Mouse (Mus musculus) liver, embryonic 12.5 days (tissue): ENCODE results near the gene H2afy2. TPM values are rescaled to one million over a fixed set of nuclear protein-coding genes. Genes with fewer than 3 reads are reported as not detected.

Experiments
- ATAC-seq: fragments of 200-750 bp; cut with Nextera tagmentation; 2 replicates; pipeline ENCODE4 v1.8.0; 2017; ENCODE audit warnings: moderate number of reproducible peaks, mild to moderate bottlenecking, moderate library complexity
- H3K27ac ChIP-seq: fragments of 300-500 bp; sonication (generic); 2 replicates; pipeline ENCODE4 v1.5.1; 2016; ENCODE audit warnings: mild to moderate bottlenecking
- H3K27me3 ChIP-seq: fragments of 300-500 bp; sonication (generic); replicated peaks from 2 replicates; pipeline ENCODE4 v1.6.1; 2016; ENCODE audit warnings: mild to moderate bottlenecking, moderate library complexity
- H3K36me3 ChIP-seq: fragments of 300-500 bp; sonication (generic); 2 replicates; pipeline ENCODE4 v1.6.1; 2016; ENCODE audit warnings: mild to moderate bottlenecking, moderate library complexity
- H3K4me1 ChIP-seq: fragments of 300-500 bp; sonication (generic); 2 replicates; pipeline ENCODE4 v1.6.1; 2016
- H3K4me2 ChIP-seq: fragments of 300-500 bp; sonication (generic); 2 replicates; pipeline ENCODE4 v1.6.1; 2016; ENCODE audit warnings: mild to moderate bottlenecking, moderate library complexity
- H3K4me3 ChIP-seq: fragments of 300-500 bp; sonication (generic); 2 replicates; pipeline ENCODE4 v1.5.1; 2016; ENCODE audit warnings: mild to moderate bottlenecking, moderate library complexity
- H3K9ac ChIP-seq: fragments of 300-500 bp; sonication (generic); 2 replicates; pipeline ENCODE4 v1.6.1; 2016; ENCODE audit warnings: mild to moderate bottlenecking, moderate library complexity
- H3K9me3 ChIP-seq: fragments of 300-500 bp; sonication (generic); replicated peaks from 2 replicates; pipeline ENCODE4 v1.6.1; 2016; ENCODE audit warnings: mild to moderate bottlenecking, moderate library complexity
- WGBS: fragments of 180-500 bp; shearing (Covaris S2); methylation state at CpG from one replicate; pipeline ENCODE4 v1.1.7; 2016; ENCODE audit not compliant: insufficient replicate concordance; 5-methylcytosine and 5-hydroxymethylcytosine counted together
- microRNA-seq: library from miRNA; unstranded; fragments of <30 nt; microRNA quantifications from one replicate; pipeline ENCODE4, GENCODE M21; 2017
- polyA plus RNA-seq: library from polyadenylated mRNA; unstranded; fragments of >200 nt; fragmentation: Nextera tagmentation; extraction: Ambion mirVana; gene quantifications from 2 replicates; pipeline ENCODE4 v1.2.1, GENCODE M21; 2016

The H2afy2 gene
- polyA plus RNA-seq, 1 experiment from 2014 or later: 17.3 TPM

DNA sequence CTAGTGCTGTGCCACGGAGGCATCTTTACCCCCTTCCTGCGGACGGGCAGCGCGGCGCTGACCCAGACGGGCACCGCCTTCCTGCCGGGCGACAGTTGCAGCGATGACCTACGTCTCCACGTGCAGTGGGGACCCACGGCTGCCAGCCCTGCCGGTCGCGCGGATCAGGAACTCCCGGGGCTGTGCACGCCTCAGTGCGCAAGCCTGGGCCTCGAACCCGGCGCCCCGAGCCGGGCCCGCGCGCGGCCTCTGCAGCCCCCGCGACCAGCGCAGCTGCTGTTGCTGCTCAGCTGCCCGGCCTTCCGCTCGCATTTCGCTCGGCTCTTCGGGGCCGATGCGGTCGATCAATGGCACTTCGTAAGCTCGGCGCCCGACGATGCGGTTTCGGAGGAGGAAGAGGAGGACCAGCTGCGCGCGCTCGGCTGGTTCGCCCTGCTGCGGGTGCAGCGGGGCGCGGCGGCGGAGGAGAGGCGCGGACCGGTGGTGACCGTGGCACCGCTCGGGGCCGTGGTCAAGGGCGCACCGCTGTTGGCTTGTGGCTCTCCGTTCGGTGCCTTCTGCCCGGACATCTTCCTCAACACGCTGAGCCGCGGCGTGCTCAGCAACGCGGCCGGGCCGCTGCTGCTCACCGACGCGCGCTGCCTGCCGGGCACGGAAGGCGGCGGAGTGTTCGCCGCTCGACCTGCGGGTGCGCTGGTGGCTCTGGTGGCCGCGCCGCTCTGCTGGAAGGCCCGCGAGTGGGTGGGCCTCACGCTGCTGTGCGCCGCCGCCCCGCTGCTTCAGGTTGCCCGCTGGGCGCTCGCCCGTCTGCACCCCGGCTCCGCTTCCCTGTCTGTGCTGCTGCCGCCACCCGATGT is 88.0 kb downstream of the H2afy2 start:
- ATAC-seq: peak; percentile 64
- Histone ChIP-seq H3K27ac (peak overlapping the region; percentile 70), H3K9me3 (no peaks in the 10 kb centered on the region), H3K4me1 (peaks cover 25% of the 10 kb centered on the region), H3K27me3 (no peaks in the 10 kb centered on the region), H3K4me2 (peak overlapping the region; percentile 99), H3K4me3 (peak overlapping the region; percentile 83), H3K36me3 (peaks cover 60% of the 10 kb centered on the region), H3K9ac (peak overlapping the region; percentile 84)
- under 1% methylated on average over 104 of the region's 111 CpGs for WGBS

GRCm38 (mm10) chr10:61694870-61695670 is 88.9 kb downstream of the H2afy2 start, which contains the start of gene Tysnd1:
Gene Tysnd1 (plus strand): TSS chr10:61695514.
- H3K4me2 ChIP-seq: peak within 1 kb of the TSS; percentile 99
- peaks cover 63% of the 10 kb centered on the region for H3K36me3 ChIP-seq
- ATAC-seq: peak; percentile 96
- peak within 1 kb of the TSS; percentile 83 for H3K4me3 ChIP-seq
- peaks cover 25% of the 10 kb centered on the region for H3K4me1 ChIP-seq
- H3K27ac ChIP-seq: peak within 1 kb of the TSS; percentile 70
- peak within 1 kb of the TSS; percentile 84 for H3K9ac ChIP-seq
- WGBS: under 1% methylated on average over 42 of the region's 42 CpGs
- no peaks in the 10 kb centered on the region for H3K27me3 ChIP-seq
- H3K9me3 ChIP-seq: no peaks in the 10 kb centered on the region

DNA sequence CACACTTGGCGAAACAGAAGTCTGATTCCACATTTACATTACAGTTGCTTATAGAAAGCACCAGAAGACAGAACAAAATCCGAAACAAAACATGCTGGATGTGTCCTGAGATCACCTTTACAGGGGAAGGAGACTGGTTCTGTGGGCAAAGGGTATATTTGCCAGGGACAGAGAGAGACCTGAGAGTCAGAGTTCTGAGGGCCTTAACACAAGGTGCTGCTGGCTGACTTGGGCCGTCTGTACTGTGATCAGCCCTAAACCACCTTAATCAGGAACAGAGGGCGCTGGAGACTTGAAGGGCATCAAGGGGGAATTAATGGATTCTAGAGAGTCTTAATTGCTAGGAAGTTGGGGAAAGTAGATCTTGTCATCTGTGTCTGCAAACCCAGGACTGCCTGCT is 90.4 kb downstream of the H2afy2 start:
- 0 out of 2 replicates have a peak overlapping the region, but pooled peaks have one; percentile 22 for H3K27ac ChIP-seq
- no peaks in the 10 kb centered on the region for H3K27me3 ChIP-seq
- no peak overlapping the region for H3K4me3 ChIP-seq
- H3K36me3 ChIP-seq: peaks cover 63% of the 10 kb centered on the region
- H3K4me2 ChIP-seq: no peak overlapping the region
- H3K9ac ChIP-seq: no peak overlapping the region
- 76% methylated on average over 4 of the region's 4 CpGs for WGBS
- H3K4me1 ChIP-seq: peaks cover 25% of the 10 kb centered on the region
- no peaks in the 10 kb centered on the region for H3K9me3 ChIP-seq
- no peak for ATAC-seq

DNA sequence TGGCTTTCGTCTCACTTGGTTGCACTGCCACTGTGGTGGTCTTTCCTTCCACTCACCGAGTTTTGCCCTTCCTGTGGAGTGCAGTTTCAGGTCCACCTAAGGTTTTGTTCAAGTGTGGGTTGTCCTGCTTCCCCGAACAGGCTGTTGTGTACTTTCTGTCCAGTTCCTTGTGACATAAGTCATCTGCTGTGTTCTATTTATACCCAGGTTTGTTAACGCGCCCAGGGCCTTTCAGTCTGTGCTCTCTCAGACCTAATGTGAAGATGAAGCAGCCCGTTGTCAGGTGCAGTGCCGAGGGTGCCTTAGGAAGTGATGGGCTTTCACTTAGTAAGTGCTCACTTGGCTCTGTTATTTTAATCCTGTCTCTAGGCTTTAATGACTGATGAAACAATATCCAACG is 94.5 kb downstream of the H2afy2 start:
- H3K36me3 ChIP-seq: peaks cover 95% of the 10 kb centered on the region
- H3K4me3 ChIP-seq: no peak overlapping the region
- H3K27me3 ChIP-seq: no peaks in the 10 kb centered on the region
- H3K9ac ChIP-seq: no peak overlapping the region
- H3K4me1 ChIP-seq: no peaks in the 10 kb centered on the region
- no peak for ATAC-seq
- no peak overlapping the region for H3K4me2 ChIP-seq
- WGBS: 82% methylated on average over 8 of the region's 8 CpGs
- H3K9me3 ChIP-seq: no peaks in the 10 kb centered on the region
- no peak overlapping the region for H3K27ac ChIP-seq

Small RNAs within 50 kb of the gene (microRNA-seq; reads per million reads assigned to microRNA genes)
- not detected for gene Mir5108

Other genes with a start within 250 kb of the H2afy2 start
- not detected in 2 replicates for gene Npffr1, start 188.7 kb downstream of the H2afy2 start, polyA plus RNA-seq
- 137 and 147 TPM in 2 replicates for gene Ppa1, start 135.6 kb downstream of the H2afy2 start, polyA plus RNA-seq
- gene Sar1a, start 103.8 kb downstream of the H2afy2 start, polyA plus RNA-seq: 110 and 112 TPM in 2 replicates
- gene Tysnd1, start 88.6 kb downstream of the H2afy2 start, polyA plus RNA-seq: 38.9 and 41.5 TPM in 2 replicates
- gene Aifm2, start 68.9 kb downstream of the H2afy2 start, polyA plus RNA-seq: 3.3 and 4.2 TPM in 2 replicates
- 2.6 and 5.0 TPM in 2 replicates for gene Col13a1, start 195.0 kb upstream of the H2afy2 start, polyA plus RNA-seq